Mouse (Mus musculus) liver, embryonic 16.5 days (tissue): ENCODE data around the gene Klhl35. TPM values are rescaled to one million over a fixed set of nuclear protein-coding genes. Genes with fewer than 3 reads are reported as not detected.

Experiments used
- ATAC-seq: fragments of 200-750 bp; cut with Nextera tagmentation; 2 replicates; pipeline ENCODE4 v1.8.0; 2017; ENCODE audit warnings: low read depth, mild to moderate bottlenecking, moderate number of reproducible peaks, moderate library complexity
- H3K27ac ChIP-seq: fragments of 300-500 bp; sonication (generic); 2 replicates; pipeline ENCODE4 v1.5.1; 2014; ENCODE audit warnings: mild to moderate bottlenecking, low read length
- H3K27me3 ChIP-seq: fragments of 300-500 bp; sonication (generic); 2 replicates; pipeline ENCODE4 v1.6.1; 2014; ENCODE audit warnings: low read depth, low read length, mixed read lengths; ENCODE audit not compliant: control insufficient read depth, insufficient read depth
- H3K36me3 ChIP-seq: fragments of 300-500 bp; sonication (generic); 2 replicates; pipeline ENCODE4 v1.6.1; 2014; ENCODE audit warnings: mild to moderate bottlenecking; ENCODE audit not compliant: control insufficient read depth, insufficient read depth
- H3K4me1 ChIP-seq: fragments of 300-500 bp; sonication (generic); 2 replicates; pipeline ENCODE4 v1.6.1; 2014; ENCODE audit warnings: low read depth, low read length, mixed read lengths; ENCODE audit not compliant: control insufficient read depth
- H3K4me2 ChIP-seq: fragments of 300-500 bp; sonication (generic); 2 replicates; pipeline ENCODE4 v1.6.1; 2014; ENCODE audit warnings: low read depth, low read length, mixed read lengths
- H3K4me3 ChIP-seq: fragments of 300-500 bp; sonication (generic); 2 replicates; pipeline ENCODE4 v1.5.1; 2014; ENCODE audit warnings: low read depth, mild to moderate bottlenecking, low read length
- H3K9ac ChIP-seq: fragments of 300-500 bp; sonication (generic); 2 replicates; pipeline ENCODE4 v1.6.1; 2014; ENCODE audit warnings: low read depth, low read length
- H3K9me3 ChIP-seq: fragments of 300-500 bp; sonication (generic); replicated peaks from 2 replicates; pipeline ENCODE4 v1.6.1; 2016; ENCODE audit warnings: low read length; ENCODE audit not compliant: control insufficient read depth
- WGBS: fragments of 180-500 bp; shearing (Covaris S2); extraction: QIAGEN DNeasy Blood & Tissue Kit; methylation state at CpG from one replicate; pipeline ENCODE4 v1.1.7; 2014; ENCODE audit not compliant: insufficient replicate concordance; 5-methylcytosine and 5-hydroxymethylcytosine counted together
- polyA plus RNA-seq: library from polyadenylated mRNA; unstranded; fragments of >200 nt; fragmentation: Nextera tagmentation; extraction: Ambion mirVana; gene quantifications from 2 replicates; pipeline ENCODE4 v1.2.1, GENCODE M21; 2015

Gene Klhl35
- polyA plus RNA-seq, 1 experiment from 2014 or later, result not detected

- H3K36me3 ChIP-seq, result no peaks in the 10 kb centered on the region
- H3K27me3 ChIP-seq, result no peaks in the 10 kb centered on the region
- no peak overlapping the region for H3K27ac ChIP-seq
- no peak for ATAC-seq
- peaks cover 3% of the 10 kb centered on the region; the same call in 1 of the 2 replicates for H3K4me1 ChIP-seq
- no peaks in the 10 kb centered on the region for H3K9me3 ChIP-seq
- H3K4me2 ChIP-seq, result no peak overlapping the region
- no peak overlapping the region for H3K4me3 ChIP-seq
- WGBS, result 76% methylated on average over 8 of the region's 8 CpGs
- H3K9ac ChIP-seq, result no peak overlapping the region
Observed at GRCm38 (mm10) chr7:99523121-99523520, 57.3 kb downstream of the Klhl35 start.

Other genes starting within 250 kb of the Klhl35 start
- 23.8 and 24.9 TPM in 2 replicates for gene Mogat2, start 227.4 kb upstream of the Klhl35 start, polyA plus RNA-seq
- gene Map6, start 198.6 kb upstream of the Klhl35 start, polyA plus RNA-seq, result 0.07 TPM in 1 of 2 replicates, not detected in the other
- gene Serpinh1, start 112.8 kb upstream of the Klhl35 start, polyA plus RNA-seq, result 68.7 and 72.1 TPM in 2 replicates
- 1.5 and 2.1 TPM in 2 replicates for gene Gdpd5, start 84.6 kb upstream of the Klhl35 start, polyA plus RNA-seq
- 400 and 448 TPM in 2 replicates for gene Rps3, start 17.7 kb downstream of the Klhl35 start, polyA plus RNA-seq
- gene Arrb1, start 69.5 kb downstream of the Klhl35 start, polyA plus RNA-seq, result 92.8 and 95.7 TPM in 2 replicates
- 0.39 and 0.47 TPM in 2 replicates for gene Tpbgl, start 161.1 kb downstream of the Klhl35 start, polyA plus RNA-seq
- 0.53 and 0.58 TPM in 2 replicates for gene Slco2b1, start 245.3 kb downstream of the Klhl35 start, polyA plus RNA-seq